Mouse (Mus musculus): ENCODE results near the gene Bmpr1b. TPM values are rescaled to one million over a fixed set of nuclear protein-coding genes. Genes with fewer than 3 reads are reported as not detected.

The Bmpr1b gene
- polyA plus RNA-seq, 1 experiment: 6.4 TPM

GRCm38 (mm10) chr3:142106227-142106626, 63.0 kb downstream of the Bmpr1b start:
- Histone ChIP-seq H3K4me3 (replicated peaks; ENCODE audit: insufficient read depth, low read depth, low read length) (no peak overlapping the region), H3K27me3 (ENCODE audit: control insufficient read depth, insufficient read depth, low read length) (no peaks in the 10 kb centered on the region), H3K4me1 (ENCODE audit: control insufficient read depth, insufficient read depth, low read length) (no peaks in the 10 kb centered on the region), H3K27ac (ENCODE audit: insufficient read depth, low read length) (no peak overlapping the region)
- WGBS: 88% methylated on average over 6 of the region's 6 CpGs
- DNase-seq: no peak
- TF ChIP-seq POLR2A (IDR thresholded peaks at IDR 0.05; ENCODE audit: borderline replicate concordance, insufficient read depth, low read length) (no peak), CTCF (IDR thresholded peaks at IDR 0.05; ENCODE audit: borderline replicate concordance, insufficient read depth, low read depth, low read length) (no peak)

DNA sequence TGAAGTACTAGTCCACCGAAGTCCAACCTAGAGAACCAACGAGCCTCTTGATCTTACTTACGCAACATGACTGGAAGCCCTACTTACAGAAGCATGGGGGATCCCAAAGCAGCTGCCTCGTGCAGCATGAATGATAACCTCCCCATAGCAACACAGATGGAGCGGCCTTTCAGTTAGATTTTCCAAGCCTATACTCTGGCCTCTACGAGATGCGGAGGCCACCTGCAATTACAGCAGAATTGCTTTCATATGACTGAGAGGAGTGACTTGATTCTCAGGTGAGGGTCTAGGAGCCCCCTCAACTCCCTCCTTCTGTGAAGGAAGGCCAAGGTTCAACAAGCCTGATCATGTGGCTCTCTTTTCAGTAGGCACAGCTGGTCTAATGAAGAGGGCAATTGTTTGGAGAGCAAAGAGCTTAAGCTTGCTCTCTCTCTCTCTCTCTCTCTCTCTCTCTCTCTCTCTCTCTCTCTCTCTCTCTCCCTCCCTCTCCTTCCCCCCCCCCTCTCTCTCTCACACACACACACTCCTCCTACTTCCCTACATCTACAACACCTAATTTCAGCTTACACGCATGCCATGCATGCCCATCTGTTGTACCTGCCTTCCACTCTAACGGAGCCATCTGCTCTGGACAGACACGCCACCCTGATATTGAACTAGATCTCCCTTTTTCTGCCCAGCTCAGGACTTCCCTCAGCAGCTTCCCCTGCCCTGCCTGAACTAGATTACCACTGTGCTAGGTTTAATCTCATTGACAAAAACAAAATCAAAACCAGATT, 65.0 kb downstream of the Bmpr1b start:
- WGBS: 51% methylated on average over 10 of the region's 10 CpGs
- TF ChIP-seq CTCF (IDR thresholded peaks at IDR 0.05; ENCODE audit: borderline replicate concordance, insufficient read depth, low read depth, low read length) (no peak), POLR2A (IDR thresholded peaks at IDR 0.05; ENCODE audit: borderline replicate concordance, insufficient read depth, low read length) (no peak)
- no peaks in the 10 kb centered on the region for H3K4me1 ChIP-seq (ENCODE audit: control insufficient read depth, insufficient read depth, low read length)
- no peaks in the 10 kb centered on the region for H3K27me3 ChIP-seq (ENCODE audit: control insufficient read depth, insufficient read depth, low read length)
- no peak overlapping the region for H3K27ac ChIP-seq (ENCODE audit: insufficient read depth, low read length)
- DNase-seq: no peak
- H3K4me3 ChIP-seq (replicated peaks; ENCODE audit: insufficient read depth, low read depth, low read length): no peak overlapping the region

DNA sequence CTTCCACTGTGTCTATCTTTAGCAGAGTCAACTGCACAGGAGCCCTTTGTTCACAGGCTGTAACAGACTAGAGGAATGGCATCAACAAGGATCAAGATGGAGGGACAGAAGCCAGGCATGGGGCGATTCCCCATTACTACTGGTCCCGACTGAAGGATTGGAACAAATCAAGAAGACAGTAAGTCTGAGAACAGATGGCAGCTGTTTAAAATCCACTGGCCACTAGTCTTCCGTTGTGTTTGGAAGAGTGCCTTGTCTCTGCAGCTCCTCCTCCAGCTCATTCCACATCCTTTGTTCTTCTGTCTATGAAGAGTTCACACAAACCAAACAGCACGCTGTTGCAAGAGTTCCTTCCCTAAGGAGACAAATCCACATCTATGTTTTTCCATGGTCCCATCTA, 65.6 kb downstream of the Bmpr1b start:
- no peaks in the 10 kb centered on the region for H3K27me3 ChIP-seq (ENCODE audit: control insufficient read depth, insufficient read depth, low read length)
- DNase-seq: no peak
- WGBS: 37% methylated on average over 4 of the region's 4 CpGs
- H3K27ac ChIP-seq (ENCODE audit: insufficient read depth, low read length): no peak overlapping the region
- H3K4me1 ChIP-seq (ENCODE audit: control insufficient read depth, insufficient read depth, low read length): no peaks in the 10 kb centered on the region
- TF ChIP-seq CTCF (IDR thresholded peaks at IDR 0.05; ENCODE audit: borderline replicate concordance, insufficient read depth, low read depth, low read length) (no peak), POLR2A (IDR thresholded peaks at IDR 0.05; ENCODE audit: borderline replicate concordance, insufficient read depth, low read length) (no peak)
- H3K4me3 ChIP-seq (replicated peaks; ENCODE audit: insufficient read depth, low read depth, low read length): no peak overlapping the region

GRCm38 (mm10) chr3:142099151-142099550, 70.1 kb downstream of the Bmpr1b start:
- no peaks in the 10 kb centered on the region for H3K4me1 ChIP-seq (ENCODE audit: control insufficient read depth, insufficient read depth, low read length)
- H3K27ac ChIP-seq (ENCODE audit: insufficient read depth, low read length): no peak overlapping the region
- DNase-seq: no peak
- TF ChIP-seq CTCF (IDR thresholded peaks at IDR 0.05; ENCODE audit: borderline replicate concordance, insufficient read depth, low read depth, low read length) (no peak), POLR2A (IDR thresholded peaks at IDR 0.05; ENCODE audit: borderline replicate concordance, insufficient read depth, low read length) (no peak)
- 46% methylated on average over 2 of the region's 2 CpGs for WGBS
- H3K4me3 ChIP-seq (replicated peaks; ENCODE audit: insufficient read depth, low read depth, low read length): no peak overlapping the region
- H3K27me3 ChIP-seq (ENCODE audit: control insufficient read depth, insufficient read depth, low read length): no peaks in the 10 kb centered on the region

DNA sequence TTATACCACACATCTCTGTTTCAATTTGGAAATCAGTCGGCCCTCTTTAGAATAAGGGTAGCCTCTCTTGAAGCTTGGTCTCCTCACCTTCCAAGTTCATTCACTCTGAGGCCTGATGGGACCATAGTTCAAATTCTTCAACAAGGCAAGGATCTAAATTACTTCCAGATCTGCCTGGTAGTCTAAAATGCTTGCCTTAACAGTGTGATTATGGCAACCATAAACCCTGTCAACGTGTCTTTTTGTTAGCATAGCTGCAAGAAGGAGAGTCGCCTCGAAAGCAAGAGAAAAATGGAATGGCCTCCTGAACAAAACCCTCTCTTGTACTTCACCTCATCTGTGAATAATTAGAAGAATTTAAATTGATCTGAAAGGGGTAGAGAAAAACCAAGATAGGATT, 75.2 kb downstream of the Bmpr1b start:
- no peak overlapping the region for H3K4me3 ChIP-seq (replicated peaks; ENCODE audit: insufficient read depth, low read depth, low read length)
- no peak for DNase-seq
- H3K27me3 ChIP-seq (ENCODE audit: control insufficient read depth, insufficient read depth, low read length): no peaks in the 10 kb centered on the region
- WGBS: 92% methylated on average over 4 of the region's 4 CpGs
- TF ChIP-seq CTCF (IDR thresholded peaks at IDR 0.05; ENCODE audit: borderline replicate concordance, insufficient read depth, low read depth, low read length) (no peak), POLR2A (IDR thresholded peaks at IDR 0.05; ENCODE audit: borderline replicate concordance, insufficient read depth, low read length) (no peak)
- H3K27ac ChIP-seq (ENCODE audit: insufficient read depth, low read length): no peak overlapping the region
- H3K4me1 ChIP-seq (ENCODE audit: control insufficient read depth, insufficient read depth, low read length): no peaks in the 10 kb centered on the region

DNA sequence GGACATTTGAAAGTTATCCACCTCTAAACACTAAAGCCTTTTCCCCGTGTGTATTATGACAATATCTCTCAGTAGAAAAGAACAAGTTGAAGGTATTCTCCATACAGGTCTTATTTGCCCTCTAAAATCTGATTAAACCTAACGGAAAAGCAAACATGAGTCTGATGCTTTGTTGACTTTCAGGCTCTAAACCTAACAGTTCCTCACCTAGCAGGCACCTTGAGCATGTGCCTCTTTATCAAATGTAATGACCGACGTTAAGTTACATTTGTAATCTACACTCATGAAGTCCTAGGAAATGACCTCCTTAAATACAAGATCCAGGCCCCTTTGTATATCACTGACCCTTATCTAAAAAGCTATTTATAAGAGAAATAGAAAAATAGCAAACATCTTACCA, 79.5 kb downstream of the Bmpr1b start:
- H3K27ac ChIP-seq (ENCODE audit: insufficient read depth, low read length): no peak overlapping the region
- DNase-seq: no peak
- TF ChIP-seq POLR2A (IDR thresholded peaks at IDR 0.05; ENCODE audit: borderline replicate concordance, insufficient read depth, low read length) (no peak), CTCF (IDR thresholded peaks at IDR 0.05; ENCODE audit: borderline replicate concordance, insufficient read depth, low read depth, low read length) (no peak)
- H3K4me3 ChIP-seq (replicated peaks; ENCODE audit: insufficient read depth, low read depth, low read length): no peak overlapping the region
- no peaks in the 10 kb centered on the region for H3K27me3 ChIP-seq (ENCODE audit: control insufficient read depth, insufficient read depth, low read length)
- whole genome bisulfite sequencing: 98% methylated on average over 4 of the region's 4 CpGs
- no peaks in the 10 kb centered on the region for H3K4me1 ChIP-seq (ENCODE audit: control insufficient read depth, insufficient read depth, low read length)

- DNase-seq: no peak
- WGBS: 78% methylated on average over 3 of the region's 3 CpGs
- TF ChIP-seq CTCF (IDR thresholded peaks at IDR 0.05; ENCODE audit: borderline replicate concordance, insufficient read depth, low read depth, low read length) (no peak), POLR2A (IDR thresholded peaks at IDR 0.05; ENCODE audit: borderline replicate concordance, insufficient read depth, low read length) (no peak)
- Histone ChIP-seq H3K4me3 (replicated peaks; ENCODE audit: insufficient read depth, low read depth, low read length) (no peak overlapping the region), H3K27ac (ENCODE audit: insufficient read depth, low read length) (no peak overlapping the region), H3K4me1 (ENCODE audit: control insufficient read depth, insufficient read depth, low read length) (no peaks in the 10 kb centered on the region), H3K27me3 (ENCODE audit: control insufficient read depth, insufficient read depth, low read length) (no peaks in the 10 kb centered on the region)
These were observed 83.3 kb downstream of the Bmpr1b start for GRCm38 (mm10) chr3:142085938-142086337.

GRCm38 (mm10) chr3:142084091-142084490, 85.1 kb downstream of the Bmpr1b start:
- Histone ChIP-seq H3K27me3 (ENCODE audit: control insufficient read depth, insufficient read depth, low read length) (no peaks in the 10 kb centered on the region), H3K4me1 (ENCODE audit: control insufficient read depth, insufficient read depth, low read length) (no peaks in the 10 kb centered on the region), H3K4me3 (replicated peaks; ENCODE audit: insufficient read depth, low read depth, low read length) (no peak overlapping the region), H3K27ac (ENCODE audit: insufficient read depth, low read length) (no peak overlapping the region)
- no peak for DNase-seq
- WGBS: 30% methylated on average over 1 of the region's 1 CpGs
- TF ChIP-seq CTCF (IDR thresholded peaks at IDR 0.05; ENCODE audit: borderline replicate concordance, insufficient read depth, low read depth, low read length) (no peak), POLR2A (IDR thresholded peaks at IDR 0.05; ENCODE audit: borderline replicate concordance, insufficient read depth, low read length) (no peak)

Measured in cerebellum, adult 2 months (tissue).